Mouse (Mus musculus): ENCODE measurements around the gene Atp2a1.
"Not testable (repeated sequence)": the region's sequence is repeated elsewhere in the genome, so short reads cannot be mapped to it uniquely, and the experiment has no call there.

Atp2a1 gene

GRCm38 (mm10) chr7:126463004-126463403 lies at the start of gene Atp2a1:
Gene Atp2a1 (minus strand): TSS chr7:126463108.
- no peak for DNase-seq

GRCm38 (mm10) chr7:126511287-126511686 lies 48.4 kb upstream of the Atp2a1 start:
- DNase-seq = no peak

GRCm38 (mm10) chr7:126507126-126507778 lies 44.3 kb upstream of the Atp2a1 start:
- DNase-seq = no peak

- DNase-seq = no peak
Observed at GRCm38 (mm10) chr7:126504913-126505312, 42.0 kb upstream of the Atp2a1 start.

GRCm38 (mm10) chr7:126503273-126503878 lies 40.5 kb upstream of the Atp2a1 start, which contains the start of gene Atxn2l:
Gene Atxn2l (minus strand): TSS chr7:126503437.
- DNase-seq = peak; percentile 100

- DNase-seq = no peak
Observed at GRCm38 (mm10) chr7:126502751-126503150, 39.8 kb upstream of the Atp2a1 start.

- DNase-seq = peak; percentile 95
Observed at GRCm38 (mm10) chr7:126502023-126502741, 39.3 kb upstream of the Atp2a1 start.

- no peak for DNase-seq
Observed at GRCm38 (mm10) chr7:126501684-126502022, 38.7 kb upstream of the Atp2a1 start.

GRCm38 (mm10) chr7:126499416-126499815 lies 36.5 kb upstream of the Atp2a1 start:
- DNase-seq = no peak

- DNase-seq = no peak
Observed at GRCm38 (mm10) chr7:126497966-126498365, 35.1 kb upstream of the Atp2a1 start.

- no peak for DNase-seq
Observed at GRCm38 (mm10) chr7:126496475-126496874, 33.6 kb upstream of the Atp2a1 start.

- no peak for DNase-seq
Observed at GRCm38 (mm10) chr7:126494120-126494519, 31.2 kb upstream of the Atp2a1 start.

- no peak for DNase-seq
Observed at GRCm38 (mm10) chr7:126491973-126492372, 29.1 kb upstream of the Atp2a1 start.

- DNase-seq = no peak
Observed at GRCm38 (mm10) chr7:126491005-126491404, 28.1 kb upstream of the Atp2a1 start.

- not testable (repeated sequence) for DNase-seq
Observed at GRCm38 (mm10) chr7:126487617-126488385, 24.9 kb upstream of the Atp2a1 start.

- peak; percentile 91 for DNase-seq
Observed at GRCm38 (mm10) chr7:126487052-126487483, 24.2 kb upstream of the Atp2a1 start, which contains the start of gene Tufm. Gene Tufm (plus strand): TSS chr7:126487361.

- peak; percentile 55 for DNase-seq
Observed at GRCm38 (mm10) chr7:126482392-126482871, 19.5 kb upstream of the Atp2a1 start.

GRCm38 (mm10) chr7:126481699-126482098 lies 18.8 kb upstream of the Atp2a1 start:
- no peak for DNase-seq

GRCm38 (mm10) chr7:126474993-126475581 lies 12.2 kb upstream of the Atp2a1 start, which contains the start of gene Sh2b1:
Gene Sh2b1 (minus strand): TSS chr7:126475424.
- DNase-seq = peak; percentile 93

GRCm38 (mm10) chr7:126474486-126474955 lies 11.6 kb upstream of the Atp2a1 start:
- DNase-seq = no peak

- DNase-seq = no peak
Observed at GRCm38 (mm10) chr7:126473470-126474086, 10.7 kb upstream of the Atp2a1 start.

GRCm38 (mm10) chr7:126472713-126473112 lies 9.8 kb upstream of the Atp2a1 start:
- no peak for DNase-seq
